Mouse (Mus musculus): ENCODE measurements around the gene 1500009C09Rik.

The 1500009C09Rik gene

DNA sequence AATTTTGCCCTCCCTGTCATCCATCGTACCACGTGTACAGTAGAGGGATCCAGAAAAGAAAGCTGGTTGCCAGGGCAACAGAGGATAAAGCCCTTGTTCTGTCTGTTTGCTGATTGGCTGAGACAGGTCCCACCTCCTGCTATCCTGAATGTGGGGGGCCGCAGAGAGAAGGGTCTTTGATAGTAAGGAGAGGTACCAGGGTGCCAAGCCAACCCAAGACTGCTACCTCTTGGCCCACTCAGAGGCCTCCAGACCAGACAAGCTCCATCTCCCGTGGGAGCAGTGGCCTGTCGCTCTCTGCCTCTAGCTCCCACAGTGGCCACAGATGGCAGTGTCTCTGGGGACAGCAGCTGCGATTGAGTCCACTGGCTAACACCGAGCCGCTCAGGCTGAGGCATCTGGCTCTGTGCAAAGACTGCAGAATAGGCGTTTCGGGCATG is 3.8 kb downstream of the 1500009C09Rik start:
- DNase-seq, result no peak

DNA sequence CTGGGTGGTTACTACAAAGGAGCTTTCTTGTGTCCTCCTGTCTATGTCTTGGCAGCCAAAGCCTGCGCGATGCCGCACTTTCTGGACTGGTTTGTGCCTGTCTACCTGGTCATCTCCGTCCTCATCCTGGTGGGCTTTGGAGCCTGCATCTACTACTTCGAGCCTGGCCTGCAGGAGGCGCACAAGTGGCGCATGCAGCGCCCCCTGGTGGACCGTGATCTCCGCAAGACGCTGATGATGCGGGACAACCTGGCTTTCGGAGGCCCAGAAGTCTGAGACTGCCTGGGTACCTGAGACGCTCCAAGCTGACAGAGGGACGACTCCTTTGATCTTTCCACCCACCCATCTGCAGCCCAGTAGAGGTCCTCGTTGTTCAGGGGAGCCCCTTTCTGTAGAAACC is 7.3 kb downstream of the 1500009C09Rik start:
- DNase-seq, result peak; percentile 68

DNA sequence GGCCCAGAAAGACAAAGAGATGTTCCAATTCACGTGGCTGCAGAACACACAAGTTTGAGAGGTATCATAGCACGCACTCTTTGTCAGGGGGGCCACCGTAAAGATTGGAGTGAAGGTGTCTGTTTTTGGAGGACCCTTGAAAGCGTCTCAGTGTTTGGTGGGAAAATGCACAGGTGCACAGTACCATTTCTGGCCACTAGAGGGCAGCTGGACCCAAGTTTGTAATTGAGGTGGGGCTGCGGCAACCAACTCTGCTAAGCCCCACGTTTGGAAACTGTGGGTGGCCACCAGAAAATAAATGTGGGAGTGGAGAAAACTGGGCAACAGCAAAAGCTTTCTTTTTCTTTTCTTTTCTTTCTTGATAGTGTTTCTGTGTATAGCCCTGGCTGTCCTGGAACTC is 14.2 kb downstream of the 1500009C09Rik start:
- peak; percentile 79 for DNase-seq

GRCm38 (mm10) chr15:82268185-82268584 is 16.0 kb downstream of the 1500009C09Rik start:
- no peak for DNase-seq

DNA sequence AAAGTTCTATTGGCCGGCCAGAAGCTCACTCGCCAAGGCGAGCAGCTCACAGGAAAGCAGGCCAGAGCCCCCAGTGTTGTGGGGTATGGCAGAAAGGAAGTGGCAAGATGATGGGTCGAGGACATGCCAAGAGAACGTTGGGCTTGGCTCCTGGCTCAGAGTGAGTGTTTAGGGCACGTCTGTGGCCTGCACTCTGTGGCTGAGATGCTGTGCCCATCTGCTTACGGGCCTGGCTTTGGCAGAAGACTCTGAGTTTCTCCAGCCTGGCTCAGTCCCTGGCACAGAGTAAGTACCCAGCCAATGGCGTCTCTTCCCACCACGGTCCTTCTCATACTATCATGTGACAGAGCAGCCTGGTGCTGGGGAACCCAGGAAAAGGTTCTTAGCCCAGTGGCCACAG is 16.6 kb downstream of the 1500009C09Rik start:
- no peak for DNase-seq

GRCm38 (mm10) chr15:82271201-82271600 is 19.0 kb downstream of the 1500009C09Rik start:
- peak; percentile 62 for DNase-seq

DNA sequence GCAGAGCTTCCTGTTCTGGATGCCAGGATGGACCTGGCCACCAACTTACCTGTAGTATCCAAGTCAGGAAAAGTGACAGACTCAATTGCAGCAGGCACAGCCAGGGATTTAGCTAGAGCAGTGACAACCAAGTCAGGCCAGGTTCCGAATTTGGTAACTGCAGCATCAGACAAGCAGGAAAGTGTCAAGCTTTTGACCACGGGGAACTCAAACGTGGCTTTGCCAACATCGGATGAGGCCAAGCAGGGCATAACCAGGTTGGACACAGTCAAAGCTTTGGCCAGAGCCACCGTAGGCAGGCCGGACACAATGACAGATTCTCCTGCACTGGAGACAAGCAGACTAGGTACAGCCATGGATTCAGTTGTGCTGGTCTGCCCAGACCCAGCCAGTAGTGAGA is 20.1 kb downstream of the 1500009C09Rik start:
- no peak for DNase-seq

- DNase-seq, result no peak
Measured at GRCm38 (mm10) chr15:82274593-82274926, 22.4 kb downstream of the 1500009C09Rik start, which contains the start of gene Sept3. Sept3 (plus strand) TSS chr15:82274893.

- DNase-seq, result peak; percentile 7
Measured at GRCm38 (mm10) chr15:82274927-82275901, 23.0 kb downstream of the 1500009C09Rik start.

GRCm38 (mm10) chr15:82277591-82277990 is 25.4 kb downstream of the 1500009C09Rik start:
- no peak for DNase-seq

- no peak for DNase-seq
Measured at GRCm38 (mm10) chr15:82280638-82281037, 28.4 kb downstream of the 1500009C09Rik start.

DNA sequence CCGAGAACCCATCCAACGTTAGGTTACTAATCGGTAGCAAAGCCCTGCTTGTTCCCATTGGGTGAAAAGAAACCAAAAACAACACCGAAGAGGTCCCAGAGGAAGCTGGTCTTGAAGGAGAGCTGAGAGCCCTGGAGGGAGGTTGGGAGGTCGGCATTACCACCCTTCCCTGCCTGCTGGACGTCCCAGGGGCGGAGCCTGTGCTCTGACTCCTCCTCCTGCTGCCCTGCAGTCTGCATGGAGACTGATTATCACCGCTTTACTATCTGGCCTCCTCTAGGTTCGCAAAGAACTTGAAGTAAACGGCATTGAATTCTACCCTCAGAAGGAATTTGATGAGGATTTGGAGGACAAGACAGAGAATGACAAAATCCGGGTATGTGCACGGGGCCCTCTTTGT is 34.0 kb downstream of the 1500009C09Rik start:
- no peak for DNase-seq

DNA sequence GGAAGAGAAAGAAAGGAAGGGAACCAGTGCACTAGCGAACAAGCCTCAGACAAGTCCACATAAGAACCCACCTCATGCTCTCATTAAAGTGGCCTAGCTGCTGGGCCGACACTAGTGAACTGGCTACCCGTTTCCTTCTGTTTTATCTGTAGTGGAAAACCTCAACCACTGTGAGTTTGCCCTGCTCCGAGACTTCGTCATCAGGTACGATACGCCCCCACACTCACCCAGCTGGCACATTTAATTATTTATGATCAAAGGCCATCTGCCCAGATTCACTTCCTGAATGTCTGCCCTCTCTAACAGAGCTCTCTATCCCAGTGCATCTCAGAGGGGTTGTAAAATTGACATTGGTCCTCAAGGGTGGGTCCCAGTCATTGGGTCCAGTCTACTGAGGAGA is 38.1 kb downstream of the 1500009C09Rik start:
- DNase-seq, result no peak

DNA sequence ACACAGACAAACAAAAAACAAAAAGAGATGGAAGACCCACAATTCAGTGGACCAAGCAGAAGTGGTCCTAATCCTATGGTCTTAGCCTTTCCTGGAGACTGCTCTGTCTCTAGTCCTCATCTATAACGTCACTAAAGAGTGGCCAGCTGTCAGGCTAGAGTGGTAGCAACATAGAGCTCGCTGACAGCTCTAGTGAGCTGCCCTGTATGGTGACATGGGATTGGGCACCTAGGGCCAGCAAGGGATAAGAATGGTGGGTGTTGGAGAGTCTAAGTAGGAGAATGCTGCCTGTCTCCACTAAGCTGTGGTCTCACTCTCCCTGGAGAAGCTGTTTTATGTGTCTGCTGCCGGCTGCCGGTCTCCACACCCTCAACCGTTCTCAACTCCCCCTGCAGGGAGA is 40.7 kb downstream of the 1500009C09Rik start:
- DNase-seq, result no peak

- DNase-seq, result no peak
Measured at GRCm38 (mm10) chr15:82293271-82293711, 41.1 kb downstream of the 1500009C09Rik start.

DNA sequence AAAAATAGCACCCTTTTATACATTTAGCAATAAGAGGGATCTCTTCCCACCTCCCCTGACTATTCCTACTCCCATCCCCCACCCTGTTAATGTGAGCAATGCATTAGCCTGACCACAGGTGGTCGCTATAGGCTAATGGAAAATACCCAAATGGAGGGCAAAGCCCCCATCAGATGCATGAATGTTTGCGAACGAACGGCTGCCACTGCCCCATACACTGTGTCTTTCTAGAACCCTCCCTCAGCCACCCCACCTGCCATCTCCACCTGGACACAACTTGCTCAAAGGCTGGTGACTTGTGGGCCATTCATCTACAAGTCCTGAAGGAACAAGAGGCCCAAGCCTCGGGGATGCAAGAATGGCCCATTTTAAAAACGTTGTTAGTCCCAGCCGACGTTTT is 41.9 kb downstream of the 1500009C09Rik start:
- DNase-seq, result peak; percentile 21

- peak; percentile 5 for DNase-seq
Measured at GRCm38 (mm10) chr15:82298764-82299561, 46.8 kb downstream of the 1500009C09Rik start, which contains the start of gene Wbp2nl. Wbp2nl (plus strand) TSS chr15:82298954.

GRCm38 (mm10) chr15:82307107-82307506 is 54.9 kb downstream of the 1500009C09Rik start:
- DNase-seq, result peak; percentile 11

DNA sequence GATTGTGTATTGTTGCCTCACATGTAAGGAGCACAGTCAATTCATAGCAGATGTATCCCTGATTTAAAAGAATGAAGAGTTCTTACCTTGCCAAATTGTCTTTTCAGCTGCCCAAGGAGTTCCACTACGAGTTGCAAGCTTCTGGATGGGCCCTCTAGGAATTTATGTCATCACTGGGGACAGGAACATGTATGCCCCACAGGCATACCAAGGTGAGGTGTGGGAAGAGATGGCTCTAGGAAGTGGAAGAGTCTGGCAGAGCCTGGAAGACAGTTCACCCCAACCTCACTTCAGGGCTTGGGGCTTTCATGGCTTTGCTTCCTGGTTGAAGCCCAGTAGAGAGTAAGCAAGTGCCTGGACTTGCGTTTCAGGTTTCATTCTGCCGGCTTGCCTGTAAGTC is 56.2 kb downstream of the 1500009C09Rik start:
- no peak for DNase-seq

Measured in lung, postnatal 36 days (tissue).